Mouse (Mus musculus): Measurements from ENCODE around the gene Gpr25. TPM values are rescaled to one million over a fixed set of nuclear protein-coding genes. Genes with fewer than 3 reads are reported as not detected.

Gene Gpr25
- polyA plus RNA-seq (2014; fragmentation: Illumina TruSeq; extraction: RNeasy Lipid Tissue Mini Kit (QIAGEN cat#74804); ENCODE audit: low read depth, low replicate concordance): not detected

DNA sequence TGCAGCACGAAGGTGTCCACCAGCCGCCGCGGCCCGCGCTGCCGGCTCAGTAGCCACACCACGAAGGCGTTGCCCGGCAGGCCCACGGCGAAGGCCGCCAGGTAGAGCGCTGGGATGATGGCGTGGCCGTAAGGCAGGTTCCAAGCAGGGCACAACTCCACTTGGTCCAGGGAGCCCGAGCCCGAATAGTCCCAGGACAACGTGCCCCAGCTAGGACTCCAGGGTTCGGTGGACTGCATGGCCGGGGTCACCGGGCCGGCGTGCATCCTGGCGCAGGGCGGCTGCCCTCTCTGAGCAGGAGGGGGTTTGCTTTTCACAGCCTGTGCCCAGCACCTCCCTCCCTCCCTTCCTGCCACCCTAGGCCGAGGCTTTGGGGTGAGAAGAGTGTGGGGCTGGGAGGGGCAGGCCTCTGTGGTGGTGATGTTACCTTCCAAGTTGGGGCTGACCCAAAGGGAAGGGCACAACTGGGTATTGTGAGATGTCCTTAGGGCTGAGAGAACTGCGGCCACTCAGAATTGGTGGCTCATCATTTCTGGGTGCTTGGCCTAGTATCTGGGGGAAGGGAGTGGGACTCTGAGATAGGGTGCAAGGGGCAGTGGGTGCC is at the start of gene Gpr25:
Gpr25 (minus strand) TSS at position 239 of the 604 bp plus-strand sequence.

DNA sequence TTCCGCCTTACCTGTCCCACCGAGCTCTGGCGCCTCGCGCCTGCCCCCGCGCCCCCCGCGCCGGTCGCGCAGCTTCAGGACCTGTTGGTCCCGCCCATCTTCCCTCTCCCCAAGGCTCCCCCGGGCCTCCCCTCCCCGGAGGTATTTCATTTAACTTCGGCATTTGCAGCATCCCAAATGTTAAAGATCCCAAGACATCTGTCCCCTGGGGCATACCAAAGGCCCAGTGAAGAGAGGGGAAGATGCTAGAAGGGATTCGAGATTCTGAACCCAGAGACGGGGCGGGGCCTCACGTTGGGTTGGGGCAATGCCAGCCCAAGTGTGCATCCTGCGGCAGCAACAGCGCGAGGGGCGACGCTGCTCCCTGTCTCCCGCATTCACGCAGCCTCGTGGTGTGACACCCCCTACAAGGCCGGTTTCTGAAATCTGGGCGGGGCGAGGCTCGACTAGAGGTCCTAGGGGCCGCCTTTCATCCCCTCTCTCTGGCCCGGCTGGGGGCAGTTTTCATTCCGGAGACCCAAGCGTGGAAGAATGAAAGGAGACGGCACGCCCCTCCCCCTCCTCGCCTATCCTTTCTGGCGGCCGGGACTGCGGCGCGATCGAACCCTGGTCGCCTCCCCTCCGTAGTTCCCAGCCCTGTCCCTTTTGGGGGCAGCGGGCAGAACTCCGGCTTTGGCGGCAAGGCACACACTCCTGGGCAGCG is 26.6 kb downstream of the Gpr25 start, which contains the start of gene Inava:
Inava (minus strand) TSS at position 373 of the 703 bp plus-strand sequence.

GRCm38 (mm10) chr1:136212803-136213202 is 47.9 kb downstream of the Gpr25 start, which contains the start of gene Mroh3:
Mroh3 (minus strand) TSS chr1:136212828.

Other genes starting within 250 kb of the Gpr25 start
- not detected for gene Ascl5, start 210.1 kb downstream of the Gpr25 start, polyA plus RNA-seq (2014; fragmentation: Illumina TruSeq; extraction: RNeasy Lipid Tissue Mini Kit (QIAGEN cat#74804); ENCODE audit: low read depth, low replicate concordance)
- gene Cacna1s, start 208.1 kb downstream of the Gpr25 start, polyA plus RNA-seq (2014; fragmentation: Illumina TruSeq; extraction: RNeasy Lipid Tissue Mini Kit (QIAGEN cat#74804); ENCODE audit: low read depth, low replicate concordance): not detected
- gene Kif21b, start 129.5 kb downstream of the Gpr25 start, polyA plus RNA-seq (2014; fragmentation: Illumina TruSeq; extraction: RNeasy Lipid Tissue Mini Kit (QIAGEN cat#74804); ENCODE audit: low read depth, low replicate concordance): 1.5 TPM
- 8.0 TPM for gene Mroh3, start 48.0 kb downstream of the Gpr25 start, polyA plus RNA-seq (2014; fragmentation: Illumina TruSeq; extraction: RNeasy Lipid Tissue Mini Kit (QIAGEN cat#74804); ENCODE audit: low read depth, low replicate concordance)
- 11.0 TPM for gene Inava, start 26.6 kb downstream of the Gpr25 start, polyA plus RNA-seq (2014; fragmentation: Illumina TruSeq; extraction: RNeasy Lipid Tissue Mini Kit (QIAGEN cat#74804); ENCODE audit: low read depth, low replicate concordance)
- 32.3 TPM for gene Camsap2, start 85.2 kb upstream of the Gpr25 start, polyA plus RNA-seq (2014; fragmentation: Illumina TruSeq; extraction: RNeasy Lipid Tissue Mini Kit (QIAGEN cat#74804); ENCODE audit: low read depth, low replicate concordance)
- 2.6 TPM for gene Ddx59, start 154.4 kb upstream of the Gpr25 start, polyA plus RNA-seq (2014; fragmentation: Illumina TruSeq; extraction: RNeasy Lipid Tissue Mini Kit (QIAGEN cat#74804); ENCODE audit: low read depth, low replicate concordance)
- gene Kif14, start 205.5 kb upstream of the Gpr25 start, polyA plus RNA-seq (2014; fragmentation: Illumina TruSeq; extraction: RNeasy Lipid Tissue Mini Kit (QIAGEN cat#74804); ENCODE audit: low read depth, low replicate concordance): 1.5 TPM

All from sigmoid colon, adult 10 weeks (tissue).